Mouse (Mus musculus) liver, embryonic 14.5 days (tissue): ENCODE measurements around the gene Art2b. TPM values are rescaled to one million over a fixed set of nuclear protein-coding genes. Genes with fewer than 3 reads are reported as not detected.

ENCODE experiments used
- ATAC-seq: fragments of 200-750 bp; cut with Nextera tagmentation; 2 replicates; pipeline ENCODE4 v1.8.0; 2017; ENCODE audit warnings: moderate number of reproducible peaks, mild to moderate bottlenecking, moderate library complexity; ENCODE audit not compliant: insufficient read depth
- DNase-seq, 3 experiments: peaks; one replicate each; pipeline ENCODE4 v3.0.0-alpha.2; 2012 to 2013; ENCODE audit warnings: low read depth in 3 of 3, low spot score in 3 of 3
- H3K27ac ChIP-seq: fragments of 300-500 bp; sonication (generic); 2 replicates; pipeline ENCODE4 v1.5.1; 2014; ENCODE audit warnings: moderate library complexity, mild to moderate bottlenecking, control low read depth, inconsistent platforms
- H3K27me3 ChIP-seq: fragments of 300-500 bp; sonication (generic); 2 replicates; pipeline ENCODE4 v1.6.1; 2014; ENCODE audit warnings: mild to moderate bottlenecking, low read length, moderate library complexity; ENCODE audit not compliant: control insufficient read depth, insufficient read depth
- H3K36me3 ChIP-seq: fragments of 300-500 bp; sonication (generic); replicated peaks from 2 replicates; pipeline ENCODE4 v1.6.1; 2014; ENCODE audit warnings: low read depth; ENCODE audit not compliant: control insufficient read depth, insufficient read depth
- H3K4me1 ChIP-seq, 2 experiments: fragments of 200-500 bp in 1 of 2; fragments of 300-500 bp in 1 of 2; sonication (generic) in 1 of 2; replicated peaks; 2 replicates each; pipeline ENCODE4 v1.6.1; 2012 to 2014; ENCODE audit warnings: antibody characterized with exemption in 1 of 2, inconsistent platforms in 1 of 2, low read length in 1 of 2; ENCODE audit not compliant: control insufficient read depth in 2 of 2, insufficient read depth in 2 of 2
- H3K4me2 ChIP-seq: fragments of 300-500 bp; sonication (generic); 2 replicates; pipeline ENCODE4 v1.6.1; 2014; ENCODE audit warnings: low read depth, mild to moderate bottlenecking, control low read depth, moderate library complexity
- H3K4me3 ChIP-seq, 2 experiments: fragments of 200-500 bp in 1 of 2; fragments of 300-500 bp in 1 of 2; sonication (generic) in 1 of 2; 2 replicates each; pipeline ENCODE4 v1.5.1; 2012 to 2014; ENCODE audit warnings: low read depth in 2 of 2, low read length in 2 of 2, mild to moderate bottlenecking in 2 of 2, control low read depth in 1 of 2, inconsistent platforms in 1 of 2, moderate library complexity in 1 of 2; ENCODE audit not compliant: insufficient read depth in 1 of 2
- H3K9ac ChIP-seq: fragments of 300-500 bp; sonication (generic); replicated peaks from 2 replicates; pipeline ENCODE4 v1.6.1; 2014; ENCODE audit warnings: mild to moderate bottlenecking, control low read depth, moderate library complexity
- H3K9me3 ChIP-seq: fragments of 300-500 bp; sonication (generic); 2 replicates; pipeline ENCODE4 v1.6.1; 2016; ENCODE audit warnings: low read length, mixed read lengths; ENCODE audit not compliant: control insufficient read depth
- CTCF ChIP-seq: IDR thresholded peaks from 2 replicates; pipeline ENCODE4 v1.5.1; 2016; ENCODE audit warnings: antibody characterized with exemption, low read depth, control low read depth
- EP300 ChIP-seq: IDR thresholded peaks from 2 replicates; pipeline ENCODE4 v1.6.1; 2016; ENCODE audit warnings: antibody characterized with exemption, low read depth
- WGBS: fragments of 180-500 bp; shearing (Covaris S2); extraction: QIAGEN DNeasy Blood & Tissue Kit; methylation state at CpG from one replicate; pipeline ENCODE4 v1.1.7; 2014; ENCODE audit not compliant: insufficient replicate concordance; 5-methylcytosine and 5-hydroxymethylcytosine counted together
- polyA plus RNA-seq, 2 experiments: library from polyadenylated mRNA; depleted of rRNA in 1 of 2; stranded (reverse) in 1 of 2; unstranded in 1 of 2; fragments of >200 nt; fragmentation: Nextera tagmentation in 1 of 2; extraction: Ambion mirVana in 1 of 2; gene quantifications; 2 replicates each; pipeline versions ENCODE4 v1.2.1 to v1.2.3; 2012 to 2014

Art2b gene
- polyA plus RNA-seq, 2 experiments, result 0.07 TPM; not detected in 1

DNA sequence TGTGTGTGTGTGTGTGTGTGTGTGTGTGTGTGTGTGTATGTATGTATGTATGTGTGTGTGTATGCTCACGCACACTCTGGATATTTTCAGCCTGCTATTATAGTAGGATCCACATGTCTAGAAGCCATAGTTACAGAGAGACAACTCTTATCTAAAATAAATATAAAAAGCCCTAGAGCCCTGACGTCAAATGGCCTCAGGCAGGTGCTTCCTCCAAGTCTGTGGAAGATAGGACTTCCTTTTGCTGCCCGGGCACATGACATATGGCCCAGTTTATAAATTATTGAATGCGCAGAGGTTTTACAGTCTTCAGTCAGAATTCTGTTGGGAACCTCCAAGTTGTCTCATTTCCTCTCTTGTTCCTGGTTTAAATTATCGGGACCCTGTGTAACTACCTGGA, 44.7 kb downstream of the Art2b start:
- TF ChIP-seq EP300, result no peak
- TF ChIP-seq CTCF, result no peak
- ATAC-seq, result no peak
- Histone ChIP-seq H3K4me1 (no peaks in the 10 kb centered on the region), H3K4me3 (no peak overlapping the region), H3K27ac (no peak overlapping the region), H3K9me3 (no peaks in the 10 kb centered on the region), H3K4me2 (no peak overlapping the region), H3K36me3 (no peaks in the 10 kb centered on the region), H3K9ac (no peak overlapping the region), H3K27me3 (no peaks in the 10 kb centered on the region)
- no peak for DNase-seq
- 32% methylated on average over 5 of the region's 5 CpGs for WGBS

GRCm38 (mm10) chr7:101539774-101540173, 45.6 kb downstream of the Art2b start:
- Histone ChIP-seq H3K4me2 (no peak overlapping the region), H3K4me1 (no peaks in the 10 kb centered on the region), H3K4me3 (no peak overlapping the region), H3K9me3 (no peaks in the 10 kb centered on the region), H3K27me3 (no peaks in the 10 kb centered on the region), H3K36me3 (no peaks in the 10 kb centered on the region), H3K27ac (no peak overlapping the region), H3K9ac (no peak overlapping the region)
- ATAC-seq (no peak), DNase-seq (no peak)
- 35% methylated on average over 9 of the region's 9 CpGs for WGBS
- no peak for TF ChIP-seq CTCF
- no peak for TF ChIP-seq EP300

GRCm38 (mm10) chr7:101538141-101538933, 47.1 kb downstream of the Art2b start:
- TF ChIP-seq CTCF (peak; percentile 52; the same call in 1 of the 2 replicates), EP300 (no peak)
- DNase-seq (peak in 1 of 3 experiments; percentile 19), ATAC-seq (no peak)
- no peak overlapping the region for H3K4me2 ChIP-seq
- no peak overlapping the region for H3K4me3 ChIP-seq
- no peak overlapping the region for H3K9ac ChIP-seq
- H3K27ac ChIP-seq, result no peak overlapping the region
- 38% methylated on average over 14 of the region's 14 CpGs for WGBS
- H3K36me3 ChIP-seq, result no peaks in the 10 kb centered on the region
- no peaks in the 10 kb centered on the region for H3K27me3 ChIP-seq
- H3K4me1 ChIP-seq, result no peaks in the 10 kb centered on the region
- no peaks in the 10 kb centered on the region for H3K9me3 ChIP-seq

DNA sequence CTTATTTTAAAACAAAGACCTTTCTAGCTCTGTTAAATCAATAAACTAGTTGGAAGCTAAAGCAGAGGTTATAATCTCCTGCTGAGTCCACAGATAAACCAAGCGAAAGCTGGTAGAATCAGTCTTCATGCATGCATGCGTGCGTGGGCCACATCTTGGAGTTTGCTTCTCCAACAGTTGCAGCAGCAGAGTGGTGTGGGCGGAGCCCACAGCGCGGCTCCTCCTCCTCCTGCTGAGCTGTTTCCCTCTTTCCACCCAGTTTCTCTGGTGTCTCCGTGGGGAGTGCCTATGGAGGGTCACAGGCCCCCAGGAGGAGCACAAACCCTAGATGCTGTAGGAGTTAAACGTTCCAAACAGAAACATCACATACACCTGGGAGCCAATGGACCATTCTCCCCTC, 47.9 kb downstream of the Art2b start:
- Histone ChIP-seq H3K4me1 (no peaks in the 10 kb centered on the region), H3K27ac (no peak overlapping the region), H3K4me2 (no peak overlapping the region), H3K4me3 (no peak overlapping the region), H3K36me3 (no peaks in the 10 kb centered on the region), H3K27me3 (no peaks in the 10 kb centered on the region), H3K9me3 (no peaks in the 10 kb centered on the region), H3K9ac (no peak overlapping the region)
- no peak for TF ChIP-seq CTCF
- no peak for TF ChIP-seq EP300
- WGBS, result 32% methylated on average over 8 of the region's 8 CpGs
- no peak for ATAC-seq
- no peak for DNase-seq

DNA sequence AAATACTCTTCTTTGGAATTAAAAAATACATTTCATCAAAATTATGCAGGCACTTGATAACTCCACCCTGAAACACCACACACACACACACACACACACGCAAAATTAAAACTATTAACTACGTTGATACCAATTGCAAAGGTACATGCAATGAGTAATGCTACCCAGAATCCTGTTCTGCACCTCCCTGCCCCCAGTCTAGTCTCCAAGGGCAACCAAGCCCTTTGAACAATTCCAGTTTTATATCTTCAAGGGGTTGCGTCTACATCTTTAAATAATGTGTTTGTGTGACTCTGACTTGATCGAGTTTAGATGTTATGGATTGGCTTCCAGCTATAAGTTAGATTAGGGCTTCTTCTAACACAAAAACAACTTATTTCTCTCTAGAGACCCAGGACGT, 49.9 kb downstream of the Art2b start:
- Histone ChIP-seq H3K4me2 (no peak overlapping the region), H3K9ac (no peak overlapping the region), H3K27me3 (no peaks in the 10 kb centered on the region), H3K4me1 (no peaks in the 10 kb centered on the region), H3K36me3 (no peaks in the 10 kb centered on the region), H3K9me3 (no peaks in the 10 kb centered on the region), H3K27ac (no peak overlapping the region), H3K4me3 (no peak overlapping the region)
- no peak for TF ChIP-seq CTCF
- TF ChIP-seq EP300, result no peak
- ATAC-seq (no peak), DNase-seq (no peak)
- WGBS, result 53% methylated on average over 5 of the region's 5 CpGs
